Mouse (Mus musculus) cerebellum, adult 2 months (tissue): Measurements from ENCODE around the gene Aven.

Source experiments
- CTCF ChIP-seq: fragments of 200-500 bp; IDR thresholded peaks from 2 replicates; pipeline ENCODE4 v1.5.1; 2011; ENCODE audit warnings: low read depth, mild to moderate bottlenecking, control low read depth, low read length, moderate library complexity, borderline replicate concordance; ENCODE audit not compliant: insufficient read depth
- POLR2A ChIP-seq: fragments of 200-500 bp; IDR thresholded peaks from 2 replicates; pipeline ENCODE4 v1.6.1; 2011; ENCODE audit warnings: low read length, control low read depth, borderline replicate concordance; ENCODE audit not compliant: insufficient read depth

DNA sequence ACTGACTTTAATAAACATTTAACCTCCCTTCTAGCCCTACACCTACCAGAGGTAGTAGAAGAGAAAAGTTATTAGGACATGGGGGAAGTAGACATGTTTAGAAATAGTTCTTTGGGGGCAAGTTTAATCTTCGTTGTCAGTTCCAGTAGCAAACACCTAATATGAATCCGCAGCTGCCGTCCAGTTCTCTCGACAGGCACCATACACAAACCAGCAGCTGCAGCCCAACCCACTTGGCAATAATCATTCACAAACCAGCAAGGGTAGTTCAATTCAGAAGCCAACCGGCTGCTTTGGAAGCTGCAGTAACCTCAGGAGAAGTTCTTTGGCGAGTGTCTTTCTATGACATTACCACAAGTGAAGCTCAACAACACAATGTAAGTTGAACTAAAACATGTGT, 11.2 kb downstream of the Aven start:
- TF ChIP-seq POLR2A (no peak), CTCF (no peak)
